Mouse (Mus musculus) layer of hippocampus, postnatal 10 days (tissue): Measurements from ENCODE around the gene Wdr3. TPM values are rescaled to one million over a fixed set of nuclear protein-coding genes. Genes with fewer than 3 reads are reported as not detected.

Experiments used
- DNase-seq, 2 experiments: peaks; one replicate each; pipeline ENCODE4 v3.0.0; 2021; ENCODE audit warnings: low spot score in 2 of 2
- long read RNA-seq: library from polyadenylated mRNA; stranded (forward); transcript quantifications from one replicate; pipeline ENCODE4 v2.0.0, GENCODE M21; 2023
- total RNA-seq, 2 experiments: library from RNA; stranded (reverse); gene quantifications; 2 replicates each; pipeline ENCODE4 v1.2.3; 2021

Wdr3 gene
- total RNA-seq: 10 to 100 TPM; 24.4 to 28.0 TPM
- long read RNA-seq, transcript Wdr3-201 (27 exons, 3,432 nt): major isoform, 15 of 26 reads
- long read RNA-seq, partial matches to known transcripts: 6 of 26 reads
- long read RNA-seq, other reads (novel, unspliced or antisense): 5 of 26 reads

- DNase-seq: peak; percentile 92 to 94
Measured at GRCm38 (mm10) chr3:100162315-100163105, at the start of gene Wdr3, which contains the start of gene Gdap2. Gene Wdr3, minus strand, starts transcription at chr3:100162407. Gene Gdap2, plus strand, starts transcription at chr3:100162381.

GRCm38 (mm10) chr3:100206973-100207372, 44.8 kb upstream of the Wdr3 start:
- no peak for DNase-seq

GRCm38 (mm10) chr3:100201554-100201953, 39.3 kb upstream of the Wdr3 start:
- no peak for DNase-seq

GRCm38 (mm10) chr3:100194210-100194609, 32.0 kb upstream of the Wdr3 start:
- no peak for DNase-seq

GRCm38 (mm10) chr3:100189861-100190260, 27.7 kb upstream of the Wdr3 start:
- no peak for DNase-seq

GRCm38 (mm10) chr3:100189444-100189843, 27.2 kb upstream of the Wdr3 start:
- peak; percentile 72 to 81 for DNase-seq

GRCm38 (mm10) chr3:100180471-100180870, 18.3 kb upstream of the Wdr3 start:
- no peak for DNase-seq

- no peak for DNase-seq
Measured at GRCm38 (mm10) chr3:100176031-100176430, 13.8 kb upstream of the Wdr3 start.

GRCm38 (mm10) chr3:100164991-100165390, 2.8 kb upstream of the Wdr3 start:
- no peak for DNase-seq

GRCm38 (mm10) chr3:100163556-100163955, 1.3 kb upstream of the Wdr3 start:
- DNase-seq: no peak

- DNase-seq: no peak
Measured at GRCm38 (mm10) chr3:100161665-100162314, 417 bp downstream of the Wdr3 start.

- no peak for DNase-seq
Measured at GRCm38 (mm10) chr3:100160682-100161445, 1.3 kb downstream of the Wdr3 start.

GRCm38 (mm10) chr3:100122445-100122844, 39.8 kb downstream of the Wdr3 start:
- no peak for DNase-seq

GRCm38 (mm10) chr3:100121961-100122360, 40.2 kb downstream of the Wdr3 start:
- DNase-seq: no peak

- DNase-seq: no peak
Measured at GRCm38 (mm10) chr3:100118681-100119080, 43.5 kb downstream of the Wdr3 start.

GRCm38 (mm10) chr3:100106736-100107135, 55.5 kb downstream of the Wdr3 start:
- no peak for DNase-seq

GRCm38 (mm10) chr3:100102386-100103092, 59.7 kb downstream of the Wdr3 start:
- peak in 1 of 2 experiments; percentile 7 for DNase-seq
